Mouse (Mus musculus): Measurements from ENCODE around the gene Nsun3. TPM values are rescaled to one million over a fixed set of nuclear protein-coding genes. Genes with fewer than 3 reads are reported as not detected.

Nsun3 gene
- polyA plus RNA-seq, 1 experiment from 2014 or later, result 8.5 TPM

DNA sequence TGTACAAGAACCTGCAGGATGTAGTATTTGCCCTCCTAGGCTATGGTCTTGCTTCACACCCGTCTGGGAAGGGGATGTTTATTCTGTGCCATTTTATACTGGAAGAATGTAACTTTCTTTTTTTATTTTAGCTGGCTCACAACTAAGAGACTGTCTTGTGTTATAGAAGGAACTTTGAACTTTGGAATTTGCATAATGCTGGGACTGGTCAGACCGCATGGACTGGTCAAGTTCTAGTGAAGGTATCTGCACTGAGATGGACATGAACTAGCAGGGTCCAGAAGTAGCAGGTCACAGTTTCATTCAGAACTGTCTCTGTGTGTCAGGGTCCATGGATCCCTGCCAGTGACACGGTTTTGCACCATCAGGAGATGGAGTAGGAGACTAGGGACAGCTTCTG, 13.2 kb upstream of the Nsun3 start:
- WGBS, result 74% methylated on average over 3 of the region's 3 CpGs
- no peaks in the 10 kb centered on the region for H3K4me1 ChIP-seq
- no peak overlapping the region for H3K4me2 ChIP-seq
- no peaks in the 10 kb centered on the region for H3K27me3 ChIP-seq
- H3K36me3 ChIP-seq, result peaks cover 9% of the 10 kb centered on the region; the same call in 1 of the 2 replicates
- H3K4me3 ChIP-seq, result no peak overlapping the region
- no peak overlapping the region for H3K9ac ChIP-seq
- no peak for ATAC-seq (ENCODE audit: borderline replicate concordance, extremely low read depth, low FRiP score, low TSS enrichment)
- no peaks in the 10 kb centered on the region for H3K9me3 ChIP-seq
- no peak overlapping the region for H3K27ac ChIP-seq

DNA sequence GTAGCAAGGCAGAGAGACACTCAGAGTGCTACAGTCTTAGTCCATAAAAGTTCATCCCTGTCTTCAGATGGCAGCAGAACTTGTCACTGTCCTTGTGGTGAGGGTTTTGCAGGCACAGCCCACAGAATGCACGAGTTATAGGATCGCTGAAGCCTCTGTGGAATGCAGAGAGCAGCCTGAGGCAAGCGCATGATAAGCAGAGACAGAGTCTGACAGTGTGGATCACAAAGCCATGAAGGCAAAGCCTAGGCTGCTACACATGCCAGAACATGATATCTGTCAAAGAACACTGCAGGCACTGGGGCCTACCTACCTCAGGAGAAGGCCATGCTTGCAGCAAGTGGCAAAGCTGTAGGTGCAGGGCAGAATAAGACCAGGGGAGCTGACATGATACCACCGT, 12.8 kb upstream of the Nsun3 start:
- Histone ChIP-seq H3K9me3 (no peaks in the 10 kb centered on the region), H3K9ac (no peak overlapping the region), H3K4me2 (no peak overlapping the region), H3K36me3 (peaks cover 6% of the 10 kb centered on the region; the same call in 1 of the 2 replicates), H3K4me1 (no peaks in the 10 kb centered on the region), H3K27me3 (no peaks in the 10 kb centered on the region), H3K4me3 (no peak overlapping the region), H3K27ac (no peak overlapping the region)
- 83% methylated on average over 4 of the region's 4 CpGs for WGBS
- ATAC-seq (ENCODE audit: borderline replicate concordance, extremely low read depth, low FRiP score, low TSS enrichment), result no peak

DNA sequence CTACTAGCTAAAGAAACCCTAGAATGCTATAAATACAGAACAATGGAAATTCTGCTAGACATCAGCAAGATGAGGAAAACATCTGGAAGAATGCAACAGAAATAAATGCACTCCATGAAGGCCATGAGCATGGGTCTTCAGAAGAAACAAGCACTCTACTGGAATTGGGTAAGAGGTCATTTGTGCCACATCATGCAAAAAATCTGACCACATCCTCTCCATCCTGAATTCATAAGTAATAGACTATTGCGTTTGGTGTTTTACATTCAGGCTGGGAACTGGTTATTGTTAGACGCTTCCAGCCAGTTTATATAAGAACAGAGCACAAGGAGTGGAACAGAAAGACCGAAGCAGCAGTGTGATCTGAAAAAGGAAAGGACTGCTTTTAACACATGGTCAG, 12.2 kb upstream of the Nsun3 start:
- ATAC-seq (ENCODE audit: borderline replicate concordance, extremely low read depth, low FRiP score, low TSS enrichment), result no peak
- peaks cover 4% of the 10 kb centered on the region; the same call in 1 of the 2 replicates for H3K36me3 ChIP-seq
- no peaks in the 10 kb centered on the region for H3K4me1 ChIP-seq
- no peaks in the 10 kb centered on the region for H3K9me3 ChIP-seq
- H3K27me3 ChIP-seq, result no peaks in the 10 kb centered on the region
- WGBS, result 91% methylated on average over 3 of the region's 3 CpGs
- H3K27ac ChIP-seq, result no peak overlapping the region
- no peak overlapping the region for H3K4me2 ChIP-seq
- H3K9ac ChIP-seq, result no peak overlapping the region
- H3K4me3 ChIP-seq, result no peak overlapping the region

DNA sequence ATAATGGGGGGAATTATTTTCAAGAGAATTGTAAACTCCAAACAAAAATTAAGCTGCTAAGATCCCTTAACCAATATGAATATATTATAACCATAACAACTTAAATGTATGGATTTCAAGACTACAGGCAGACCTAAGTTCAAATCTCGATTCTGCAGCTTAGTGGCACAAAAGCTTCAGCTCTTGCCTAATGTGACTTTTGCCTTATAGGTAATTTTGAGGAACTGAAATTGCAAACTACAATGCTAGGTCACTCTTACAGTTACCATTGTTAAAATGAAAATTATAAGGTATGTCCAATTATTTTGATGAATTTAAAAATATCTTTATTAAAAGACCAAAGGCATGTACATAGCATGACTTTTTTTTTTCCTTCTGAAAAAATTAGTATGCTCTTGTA, 10.0 kb upstream of the Nsun3 start:
- Histone ChIP-seq H3K36me3 (peaks cover 2% of the 10 kb centered on the region; the same call in 1 of the 2 replicates), H3K9me3 (no peaks in the 10 kb centered on the region), H3K4me2 (no peak overlapping the region), H3K9ac (no peak overlapping the region), H3K27me3 (no peaks in the 10 kb centered on the region), H3K27ac (no peak overlapping the region), H3K4me1 (no peaks in the 10 kb centered on the region), H3K4me3 (no peak overlapping the region)
- ATAC-seq (ENCODE audit: borderline replicate concordance, extremely low read depth, low FRiP score, low TSS enrichment), result no peak
- WGBS, result 79% methylated on average over 1 of the region's 1 CpGs

DNA sequence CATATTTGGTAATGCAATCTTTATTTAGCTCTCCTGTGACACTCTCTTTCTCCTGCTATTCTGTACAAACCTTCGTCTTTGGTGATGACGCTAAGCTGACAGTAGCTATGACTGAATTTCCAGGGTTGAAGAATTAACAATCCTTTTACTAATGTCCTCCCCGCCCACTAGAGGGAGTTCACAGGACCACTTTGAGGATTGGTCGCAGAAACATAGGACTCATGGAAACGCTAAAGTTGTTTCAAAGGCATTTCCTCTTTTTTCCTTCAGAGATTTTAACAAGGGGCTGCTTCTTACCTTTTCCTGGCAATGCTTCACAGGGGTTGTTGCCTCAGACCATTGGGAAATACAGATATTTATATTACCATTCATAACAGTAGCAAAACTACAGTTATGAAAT, 4.4 kb downstream of the Nsun3 start:
- Histone ChIP-seq H3K9ac (no peak overlapping the region), H3K4me1 (peaks cover 12% of the 10 kb centered on the region; the same call in 1 of the 2 replicates), H3K4me3 (no peak overlapping the region), H3K36me3 (no peaks in the 10 kb centered on the region; the same call in 1 of the 2 replicates), H3K27ac (no peak overlapping the region), H3K27me3 (no peaks in the 10 kb centered on the region), H3K9me3 (no peaks in the 10 kb centered on the region), H3K4me2 (no peak overlapping the region)
- ATAC-seq (ENCODE audit: borderline replicate concordance, extremely low read depth, low FRiP score, low TSS enrichment), result no peak
- WGBS, result 43% methylated on average over 5 of the region's 5 CpGs

DNA sequence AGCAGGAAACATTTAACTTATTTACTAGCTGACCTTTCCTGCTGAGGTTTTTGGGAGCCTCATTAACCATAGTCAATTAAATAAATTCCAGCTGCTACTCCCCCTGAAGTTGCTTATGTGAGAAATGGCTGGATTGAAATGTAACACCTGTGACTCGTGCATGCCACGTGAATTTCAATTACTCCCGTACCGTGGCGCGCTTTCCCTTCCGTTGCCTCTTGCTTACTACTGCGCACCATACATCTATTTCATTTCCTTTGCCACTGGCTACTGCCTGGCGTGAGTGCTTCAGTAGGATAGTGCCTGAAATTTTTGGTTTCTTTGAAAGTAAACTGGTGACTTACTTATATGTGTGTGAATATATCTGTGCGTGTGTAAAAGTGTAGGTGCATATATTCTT, 8.3 kb downstream of the Nsun3 start:
- H3K4me1 ChIP-seq, result no peaks in the 10 kb centered on the region
- no peak overlapping the region for H3K4me2 ChIP-seq
- H3K36me3 ChIP-seq, result no peaks in the 10 kb centered on the region; the same call in 1 of the 2 replicates
- no peak for ATAC-seq (ENCODE audit: borderline replicate concordance, extremely low read depth, low FRiP score, low TSS enrichment)
- no peak overlapping the region for H3K4me3 ChIP-seq
- H3K9me3 ChIP-seq, result no peaks in the 10 kb centered on the region
- WGBS, result 77% methylated on average over 10 of the region's 10 CpGs
- H3K9ac ChIP-seq, result no peak overlapping the region
- no peak overlapping the region for H3K27ac ChIP-seq
- H3K27me3 ChIP-seq, result no peaks in the 10 kb centered on the region

DNA sequence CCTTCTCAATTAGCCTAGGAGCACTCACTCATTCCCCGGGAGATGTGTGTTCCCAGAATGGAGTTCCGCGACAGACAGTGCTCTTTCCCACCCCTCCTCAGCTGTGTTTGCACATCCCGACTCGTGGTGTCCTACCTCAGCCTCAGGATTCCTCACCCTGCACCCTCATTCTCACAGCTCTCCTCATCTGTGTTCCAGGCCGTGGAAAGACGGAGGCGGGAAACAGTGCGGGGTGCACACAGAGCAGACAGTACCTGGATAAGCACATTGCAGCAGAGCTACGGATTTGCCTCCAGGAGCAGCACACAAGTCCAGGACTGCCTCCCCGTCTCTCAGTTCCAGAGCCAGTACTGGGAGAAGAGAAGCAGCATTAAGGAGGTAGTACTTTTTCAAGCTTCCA, 10.6 kb downstream of the Nsun3 start:
- Histone ChIP-seq H3K9ac (no peak overlapping the region), H3K27ac (no peak overlapping the region), H3K9me3 (no peaks in the 10 kb centered on the region), H3K4me2 (no peak overlapping the region), H3K36me3 (no peaks in the 10 kb centered on the region), H3K27me3 (no peaks in the 10 kb centered on the region), H3K4me3 (no peak overlapping the region), H3K4me1 (no peaks in the 10 kb centered on the region)
- 78% methylated on average over 11 of the region's 11 CpGs for WGBS
- no peak for ATAC-seq (ENCODE audit: borderline replicate concordance, extremely low read depth, low FRiP score, low TSS enrichment)

DNA sequence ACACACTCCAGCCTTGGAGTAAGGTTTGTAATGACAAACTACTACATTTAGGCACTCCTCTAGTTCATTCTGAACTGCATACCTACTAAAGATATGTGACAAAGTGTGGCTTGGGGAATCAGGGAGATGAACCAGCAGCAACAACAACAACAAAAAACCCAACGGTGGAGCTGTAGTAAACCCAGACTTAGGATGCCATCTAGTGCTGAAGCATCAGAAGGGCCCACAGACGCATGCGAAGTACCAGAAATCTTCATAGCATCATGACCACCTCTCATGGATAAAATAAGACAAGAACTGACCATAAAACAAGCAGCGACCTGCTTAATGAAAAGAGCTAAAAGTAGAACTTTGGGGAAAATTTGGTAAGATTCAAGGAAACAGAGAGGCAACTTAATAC, 13.2 kb downstream of the Nsun3 start:
- H3K4me2 ChIP-seq, result no peak overlapping the region
- 85% methylated on average over 4 of the region's 4 CpGs for WGBS
- no peaks in the 10 kb centered on the region for H3K4me1 ChIP-seq
- H3K36me3 ChIP-seq, result 0 out of 2 replicates have a peak, but pooled peaks cover 3% of the 10 kb centered on the region
- no peaks in the 10 kb centered on the region for H3K27me3 ChIP-seq
- ATAC-seq (ENCODE audit: borderline replicate concordance, extremely low read depth, low FRiP score, low TSS enrichment), result no peak
- H3K4me3 ChIP-seq, result no peak overlapping the region
- no peak overlapping the region for H3K27ac ChIP-seq
- no peak overlapping the region for H3K9ac ChIP-seq
- no peaks in the 10 kb centered on the region for H3K9me3 ChIP-seq

DNA sequence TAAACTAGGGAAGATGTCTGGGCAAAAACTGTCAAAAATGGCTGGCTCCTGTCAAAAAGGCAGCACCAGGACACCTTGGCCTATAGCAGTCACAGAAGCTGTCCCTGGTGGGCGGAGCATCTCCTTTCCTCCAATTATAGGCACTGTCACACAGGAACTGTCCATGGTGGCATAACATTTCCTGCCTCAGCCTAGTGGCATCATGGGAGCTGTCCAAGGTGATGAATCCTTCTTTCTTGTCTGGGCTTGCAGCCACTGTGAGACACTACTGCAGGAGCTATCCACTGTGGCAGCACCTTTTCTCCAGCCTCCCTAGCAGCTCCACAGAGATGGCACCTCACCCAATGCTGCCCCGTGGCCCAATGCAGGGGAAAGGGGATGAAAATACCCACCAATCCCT, 28.3 kb downstream of the Nsun3 start:
- H3K4me3 ChIP-seq, result no peak overlapping the region
- no peaks in the 10 kb centered on the region for H3K36me3 ChIP-seq
- WGBS, result 97% methylated on average over 2 of the region's 2 CpGs
- no peak overlapping the region for H3K27ac ChIP-seq
- no peaks in the 10 kb centered on the region for H3K4me1 ChIP-seq
- no peaks in the 10 kb centered on the region for H3K27me3 ChIP-seq
- H3K4me2 ChIP-seq, result no peak overlapping the region
- no peak overlapping the region for H3K9ac ChIP-seq
- no peak for ATAC-seq (ENCODE audit: borderline replicate concordance, extremely low read depth, low FRiP score, low TSS enrichment)
- no peaks in the 10 kb centered on the region for H3K9me3 ChIP-seq

DNA sequence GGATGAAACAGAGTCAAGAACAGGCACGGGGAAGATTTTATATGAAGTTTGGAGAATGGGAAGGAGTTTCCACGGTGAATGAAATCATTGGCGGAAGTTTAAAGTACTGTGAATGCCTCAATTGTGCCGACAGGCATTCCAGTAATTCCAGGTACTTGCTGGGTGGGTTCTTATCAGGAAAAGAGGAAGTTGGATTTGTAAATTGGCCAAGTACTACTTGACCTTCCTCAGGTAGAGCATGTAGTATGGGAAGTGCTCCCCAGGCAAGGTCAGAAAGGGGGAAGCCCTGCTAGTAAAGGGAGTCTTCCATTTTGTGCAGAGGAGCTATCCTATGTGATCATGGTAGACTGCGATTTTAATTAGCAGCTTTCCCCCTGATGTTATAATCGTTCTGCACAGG, 31.3 kb downstream of the Nsun3 start:
- ATAC-seq (ENCODE audit: borderline replicate concordance, extremely low read depth, low FRiP score, low TSS enrichment), result peak; percentile 52; the same call in 1 of the 2 replicates
- Histone ChIP-seq H3K4me3 (no peak overlapping the region), H3K4me1 (no peaks in the 10 kb centered on the region), H3K36me3 (no peaks in the 10 kb centered on the region), H3K9me3 (no peaks in the 10 kb centered on the region), H3K27me3 (no peaks in the 10 kb centered on the region), H3K4me2 (no peak overlapping the region), H3K9ac (no peak overlapping the region), H3K27ac (no peak overlapping the region)
- WGBS, result 66% methylated on average over 6 of the region's 6 CpGs

DNA sequence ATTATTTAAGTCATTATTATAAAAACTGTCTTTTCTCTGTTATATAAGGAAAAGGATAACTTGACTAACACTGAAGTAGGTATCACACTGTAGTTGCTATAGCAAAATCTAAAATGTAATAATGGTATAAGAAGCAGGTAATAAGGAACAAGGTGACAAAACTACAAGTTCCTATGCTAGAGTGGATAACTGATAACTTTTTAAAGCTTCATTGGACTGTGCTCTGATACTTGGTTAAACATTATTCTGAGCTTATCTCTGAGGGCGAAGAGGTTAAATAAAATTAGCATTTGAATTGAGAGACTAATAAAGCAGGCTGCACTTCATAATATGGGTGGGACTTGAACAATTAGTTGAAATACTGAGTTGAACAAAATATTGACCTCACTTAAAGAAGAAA, 33.0 kb downstream of the Nsun3 start:
- WGBS, result 86% methylated on average over 1 of the region's 1 CpGs
- ATAC-seq (ENCODE audit: borderline replicate concordance, extremely low read depth, low FRiP score, low TSS enrichment), result no peak
- Histone ChIP-seq H3K4me2 (no peak overlapping the region), H3K27me3 (no peaks in the 10 kb centered on the region), H3K9ac (no peak overlapping the region), H3K27ac (no peak overlapping the region), H3K36me3 (no peaks in the 10 kb centered on the region), H3K4me3 (no peak overlapping the region), H3K9me3 (no peaks in the 10 kb centered on the region), H3K4me1 (no peaks in the 10 kb centered on the region)

DNA sequence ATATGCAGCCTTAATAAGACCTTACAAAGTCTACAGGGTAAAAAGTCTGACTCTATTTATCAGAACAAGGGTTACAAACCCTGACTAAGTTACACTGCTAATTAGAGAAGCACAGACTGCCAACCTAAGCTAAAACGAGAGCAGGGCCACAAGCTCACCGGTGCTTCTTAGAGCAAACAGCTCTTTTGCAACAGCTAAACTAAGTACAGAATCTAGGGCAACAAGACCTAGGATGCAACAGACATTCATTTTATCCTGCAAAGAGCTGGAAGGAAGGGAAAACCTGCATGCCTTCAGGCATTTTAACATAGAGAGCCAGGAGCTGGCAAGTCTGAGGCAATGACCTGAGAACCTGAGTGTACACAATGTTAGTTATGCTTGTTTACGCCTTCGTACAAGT, 33.5 kb downstream of the Nsun3 start:
- Histone ChIP-seq H3K36me3 (no peaks in the 10 kb centered on the region), H3K9ac (no peak overlapping the region), H3K27ac (no peak overlapping the region), H3K27me3 (no peaks in the 10 kb centered on the region), H3K4me1 (no peaks in the 10 kb centered on the region), H3K9me3 (no peaks in the 10 kb centered on the region), H3K4me3 (no peak overlapping the region), H3K4me2 (no peak overlapping the region)
- 92% methylated on average over 4 of the region's 4 CpGs for WGBS
- no peak for ATAC-seq (ENCODE audit: borderline replicate concordance, extremely low read depth, low FRiP score, low TSS enrichment)

DNA sequence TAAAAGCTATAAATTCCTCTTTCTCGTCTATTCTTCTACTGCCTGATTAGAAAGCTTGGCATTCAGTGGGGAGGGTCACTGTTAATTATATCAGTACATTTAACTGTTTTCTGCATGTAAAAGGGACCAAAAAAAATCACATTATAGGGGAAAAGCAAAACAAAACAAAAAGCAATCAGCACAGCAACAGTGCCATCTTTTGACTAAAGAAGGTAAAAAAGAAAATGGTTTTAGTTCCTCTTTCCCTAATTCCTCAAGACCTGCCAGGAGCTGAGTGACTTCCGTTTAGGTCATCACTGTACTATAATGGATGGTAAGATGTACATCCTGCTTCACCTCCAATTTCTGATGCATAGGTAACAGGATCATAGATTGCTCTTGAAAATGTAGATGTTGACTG, 40.7 kb downstream of the Nsun3 start:
- no peaks in the 10 kb centered on the region for H3K36me3 ChIP-seq
- no peak overlapping the region for H3K27ac ChIP-seq
- H3K4me2 ChIP-seq, result no peak overlapping the region
- no peak overlapping the region for H3K9ac ChIP-seq
- no peaks in the 10 kb centered on the region for H3K4me1 ChIP-seq
- H3K9me3 ChIP-seq, result no peaks in the 10 kb centered on the region
- no peak for ATAC-seq (ENCODE audit: borderline replicate concordance, extremely low read depth, low FRiP score, low TSS enrichment)
- H3K4me3 ChIP-seq, result no peak overlapping the region
- WGBS, result 77% methylated on average over 2 of the region's 2 CpGs
- no peaks in the 10 kb centered on the region for H3K27me3 ChIP-seq

All from lung, embryonic 15.5 days (tissue).